Mouse (Mus musculus) bone marrow, adult 2 months (tissue): Measurements from ENCODE around the gene Sox18. TPM values are rescaled to one million over a fixed set of nuclear protein-coding genes. Genes with fewer than 3 reads are reported as not detected.

Experiments used
- H3K27ac ChIP-seq: fragments of 200-500 bp; 2 replicates; pipeline ENCODE4 v1.5.1; 2012; ENCODE audit warnings: low read depth, mild to moderate bottlenecking, control low read depth, inconsistent platforms, low read length; ENCODE audit not compliant: control insufficient read depth, poor library complexity, insufficient read depth
- H3K4me1 ChIP-seq: fragments of 200-500 bp; 2 replicates; pipeline ENCODE4 v1.6.1; 2011; ENCODE audit warnings: low read length; ENCODE audit not compliant: control insufficient read depth, insufficient read depth
- H3K4me3 ChIP-seq: fragments of 200-500 bp; replicated peaks from 2 replicates; pipeline ENCODE3; 2011; ENCODE audit warnings: mild to moderate bottlenecking, low read depth, low read length, control low read depth; ENCODE audit not compliant: control insufficient read depth
- CTCF ChIP-seq: fragments of 200-500 bp; IDR thresholded peaks from 2 replicates; pipeline ENCODE4 v1.5.1; 2011; ENCODE audit warnings: low read length, control low read depth; ENCODE audit not compliant: control insufficient read depth, insufficient read depth
- POLR2A ChIP-seq: fragments of 200-500 bp; IDR thresholded peaks from 2 replicates; pipeline ENCODE4 v1.6.1; 2011; ENCODE audit warnings: low read depth, mild to moderate bottlenecking, control low read depth, low read length, borderline replicate concordance; ENCODE audit not compliant: control insufficient read depth
- WGBS: fragments of 180-500 bp; shearing (Covaris S2); methylation state at CpG from one replicate; pipeline ENCODE4 v1.1.7; 2018; 5-methylcytosine and 5-hydroxymethylcytosine counted together
- polyA plus RNA-seq: library from polyadenylated mRNA; stranded (reverse); fragments of >200 nt; gene quantifications from 2 replicates; pipeline ENCODE4 v1.2.4, GENCODE M21; 2011; ENCODE audit warnings: low replicate concordance; ENCODE audit not compliant: missing spikeins, insufficient read depth, insufficient read length

Sox18 gene
- polyA plus RNA-seq, 1 experiment = 7.5 TPM

DNA sequence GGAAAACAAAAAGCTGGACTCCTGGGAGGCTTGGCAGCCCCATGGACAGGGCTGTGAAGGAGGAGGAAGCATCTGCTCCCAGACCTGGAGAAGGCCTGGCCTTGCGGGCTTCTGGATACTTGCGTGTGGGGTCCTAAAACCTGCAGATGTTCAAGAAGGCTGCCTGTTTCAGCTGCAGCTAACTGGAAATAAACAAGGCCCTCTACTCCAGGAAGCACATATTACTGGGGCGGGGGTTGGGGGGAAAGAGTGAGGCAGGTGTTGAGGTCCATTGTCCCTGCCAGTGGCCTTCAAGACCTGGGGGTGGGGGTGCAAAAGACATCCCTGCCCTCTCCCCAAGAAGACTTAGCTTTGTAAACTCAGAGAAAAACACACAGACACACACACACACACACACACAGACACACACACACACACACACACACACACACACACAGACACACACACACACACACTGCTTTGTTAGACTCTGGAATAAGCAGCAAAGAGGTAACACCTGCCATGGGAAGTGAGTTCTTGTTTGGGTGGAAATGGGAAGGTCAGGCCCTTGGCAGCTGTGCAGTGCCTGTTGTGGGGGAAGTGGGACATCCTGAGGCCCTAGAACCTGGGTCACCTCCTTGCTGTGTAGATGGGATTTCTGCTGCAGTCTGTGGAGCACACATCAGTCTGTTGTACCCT lies 8.7 kb downstream of the Sox18 start:
- no peak overlapping the region for H3K4me3 ChIP-seq
- 66% methylated on average over 3 of the region's 3 CpGs for whole genome bisulfite sequencing
- TF ChIP-seq CTCF (no peak), POLR2A (no peak)
- H3K27ac ChIP-seq = no peak overlapping the region
- peaks cover 3% of the 10 kb centered on the region for H3K4me1 ChIP-seq

DNA sequence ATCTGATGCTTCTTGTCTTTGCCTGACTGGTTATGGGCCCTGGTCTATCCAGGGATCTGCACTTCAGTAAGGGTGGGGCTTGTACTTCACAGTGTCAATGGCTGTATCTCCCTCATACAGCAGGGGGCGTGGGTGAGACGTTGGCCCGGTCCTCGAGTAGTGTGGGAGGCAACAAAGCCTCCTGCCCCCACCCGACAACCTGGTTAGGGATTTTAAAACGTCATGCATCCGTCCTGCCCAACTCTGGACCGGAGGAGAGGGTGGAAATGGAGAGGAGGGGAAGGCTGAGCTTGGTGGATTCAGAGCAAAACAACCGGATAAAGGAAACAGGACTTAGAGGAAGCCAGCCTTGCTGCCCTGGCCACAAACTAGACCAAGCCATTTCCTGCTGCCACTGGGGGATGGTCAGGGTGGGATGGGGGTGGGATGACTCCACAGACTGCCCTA lies 11.8 kb downstream of the Sox18 start:
- Histone ChIP-seq H3K4me3 (peak overlapping the region; percentile 53), H3K4me1 (peaks cover 3% of the 10 kb centered on the region), H3K27ac (peak overlapping the region; percentile 55)
- TF ChIP-seq CTCF = peak; percentile 92
- no peak for TF ChIP-seq POLR2A
- under 1% methylated on average over 9 of the region's 9 CpGs for WGBS

DNA sequence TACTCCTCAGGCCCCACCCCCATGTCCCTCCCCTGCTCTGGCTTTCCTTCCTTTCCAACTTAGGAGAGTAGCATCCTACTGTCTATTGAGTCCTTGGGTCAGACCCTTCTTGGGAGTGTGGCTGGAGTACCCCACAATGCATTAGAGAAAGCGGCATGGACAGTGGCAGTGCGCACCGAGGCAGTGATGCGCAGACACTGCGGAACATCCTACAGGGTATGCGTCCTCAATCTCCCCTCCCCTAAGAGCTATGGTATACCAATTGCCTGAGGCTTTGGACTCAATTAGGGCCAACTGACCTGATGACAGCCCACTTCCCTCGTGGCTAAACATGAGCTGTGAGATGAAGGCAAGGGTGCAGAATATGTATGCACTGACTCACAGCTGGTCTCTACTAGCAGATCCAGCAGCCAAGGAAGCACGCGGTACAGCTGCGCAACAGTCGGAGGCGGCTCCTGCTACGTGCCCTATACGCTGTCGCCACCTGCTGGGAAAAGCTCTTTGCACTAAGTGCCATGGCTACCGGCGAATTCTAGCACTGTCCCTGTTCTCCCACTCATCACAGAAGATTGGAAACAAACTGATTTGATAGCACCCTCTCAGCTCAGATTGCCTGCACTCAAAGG lies 12.4 kb downstream of the Sox18 start:
- Histone ChIP-seq H3K27ac (no peak overlapping the region), H3K4me3 (no peak overlapping the region), H3K4me1 (peaks cover 3% of the 10 kb centered on the region)
- TF ChIP-seq CTCF = peak; percentile 54
- TF ChIP-seq POLR2A = no peak
- 29% methylated on average over 17 of the region's 17 CpGs for WGBS

DNA sequence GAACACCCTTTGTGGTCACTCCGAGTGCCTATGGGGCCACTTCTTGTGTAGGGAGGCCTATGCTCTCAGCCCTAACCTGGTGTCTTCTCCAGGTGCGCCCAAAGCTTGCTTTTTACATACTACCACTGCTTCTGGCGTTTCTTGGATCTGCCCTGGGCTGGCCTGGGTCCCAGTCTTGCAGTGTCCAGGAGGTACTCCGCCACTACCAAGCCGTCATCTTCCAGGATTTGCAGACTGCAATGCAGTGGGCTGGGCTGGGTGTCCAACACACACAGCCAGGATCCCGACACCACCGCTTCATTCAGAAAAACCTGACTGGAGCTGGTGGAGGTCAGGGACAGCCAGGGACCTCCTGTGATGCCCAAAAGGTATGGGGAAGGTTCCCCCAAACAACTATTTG lies 12.9 kb downstream of the Sox18 start:
- TF ChIP-seq POLR2A = no peak
- TF ChIP-seq CTCF = no peak
- WGBS = 79% methylated on average over 7 of the region's 7 CpGs
- Histone ChIP-seq H3K4me3 (no peak overlapping the region), H3K27ac (no peak overlapping the region), H3K4me1 (peaks cover 3% of the 10 kb centered on the region; the same call in 1 of the 2 replicates)

DNA sequence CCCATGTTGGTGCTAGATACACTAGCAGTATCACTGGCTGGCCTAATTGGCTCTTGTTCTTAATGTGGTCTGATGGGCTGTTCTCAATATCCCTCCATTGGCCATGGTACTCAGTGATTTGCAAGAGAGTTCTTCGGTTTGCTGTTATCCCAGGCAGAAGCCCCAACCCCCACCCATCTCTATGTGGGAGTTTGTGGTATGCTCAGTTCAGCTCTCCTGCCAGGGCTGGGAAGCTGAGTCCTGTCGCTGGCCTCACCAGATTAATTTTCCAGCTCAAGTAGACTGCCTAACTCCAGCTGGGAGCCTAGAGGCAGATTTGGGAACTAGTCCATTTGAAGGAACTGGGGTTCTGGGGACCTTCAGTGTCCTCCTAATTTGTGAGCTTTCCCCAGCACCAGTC lies 14.0 kb downstream of the Sox18 start:
- peaks cover 3% of the 10 kb centered on the region; the same call in 1 of the 2 replicates for H3K4me1 ChIP-seq
- TF ChIP-seq POLR2A (no peak), CTCF (no peak)
- 78% methylated on average over 2 of the region's 2 CpGs for WGBS
- no peak overlapping the region for H3K4me3 ChIP-seq
- H3K27ac ChIP-seq = no peak overlapping the region

DNA sequence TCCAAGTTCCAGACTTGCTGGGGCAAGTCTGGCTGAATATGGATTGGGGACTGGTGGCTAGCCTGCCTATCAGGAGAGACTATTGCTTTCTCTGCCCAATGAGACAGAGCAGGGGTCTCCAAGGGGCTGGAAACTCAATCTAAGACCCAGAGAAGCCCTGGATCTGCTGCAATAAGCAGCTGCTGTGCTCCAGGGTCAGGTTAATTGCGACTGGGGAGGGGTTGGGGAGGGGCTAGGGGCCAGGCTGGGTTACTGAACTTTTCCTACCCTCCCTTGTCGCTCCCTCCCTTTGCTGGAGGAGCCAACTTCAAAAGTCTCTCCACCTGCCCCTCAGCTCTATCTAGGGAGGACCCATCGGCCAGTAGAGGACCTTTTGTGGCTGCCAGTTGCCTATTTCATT lies 14.7 kb downstream of the Sox18 start, which contains the start of gene Gm29797:
Gene Gm29797, plus strand, starts transcription at position 301 of the 400 bp plus-strand sequence.
- Histone ChIP-seq H3K27ac (no peak within 1 kb of the TSS), H3K4me1 (peaks cover 3% of the 10 kb centered on the region; the same call in 1 of the 2 replicates), H3K4me3 (no peak within 1 kb of the TSS)
- WGBS = 78% methylated on average over 3 of the region's 3 CpGs
- TF ChIP-seq POLR2A = no peak
- no peak for TF ChIP-seq CTCF

DNA sequence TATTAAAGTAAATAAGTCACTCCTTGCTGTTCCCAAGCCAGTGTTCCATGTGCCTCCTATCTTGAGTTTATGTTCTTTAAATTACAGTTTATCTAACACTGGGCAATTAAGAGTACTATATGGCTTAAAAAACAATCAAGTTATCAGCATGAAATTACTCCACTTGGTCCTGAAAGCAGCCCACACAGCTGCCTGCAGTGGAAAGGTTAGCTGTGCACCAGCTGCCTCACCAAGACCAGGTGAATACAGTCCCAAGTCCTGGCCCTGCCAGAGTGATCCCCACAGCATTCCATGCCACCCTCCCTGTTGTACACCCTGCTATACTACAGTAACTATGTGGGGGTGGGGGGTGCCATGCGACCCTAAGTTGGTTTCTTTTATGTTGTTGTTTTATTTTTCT lies 17.9 kb downstream of the Sox18 start:
- no peak overlapping the region for H3K4me3 ChIP-seq
- TF ChIP-seq POLR2A (no peak), CTCF (no peak)
- no peaks in the 10 kb centered on the region for H3K4me1 ChIP-seq
- H3K27ac ChIP-seq = no peak overlapping the region
- WGBS = 82% methylated on average over 1 of the region's 1 CpGs

DNA sequence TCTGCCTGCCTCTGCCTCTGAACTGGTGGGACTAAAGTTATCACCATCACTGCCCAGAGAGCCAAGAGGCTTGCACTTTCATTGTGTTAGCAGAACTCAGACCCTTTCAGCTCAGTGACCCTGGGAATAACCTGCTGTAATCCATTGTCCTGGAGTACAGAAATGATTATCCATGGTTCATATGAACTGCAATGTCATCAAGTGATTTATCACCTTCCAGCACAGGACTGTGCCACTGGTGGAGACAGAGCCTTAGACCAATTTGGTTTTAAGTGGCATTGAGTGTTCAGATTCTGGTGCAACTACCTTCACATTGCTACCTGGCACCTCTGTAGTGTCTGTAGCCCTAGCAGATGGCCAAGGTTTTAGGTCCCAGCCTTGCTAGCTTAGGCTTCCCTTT lies 18.4 kb downstream of the Sox18 start:
- Histone ChIP-seq H3K4me1 (no peaks in the 10 kb centered on the region), H3K27ac (no peak overlapping the region), H3K4me3 (no peak overlapping the region)
- TF ChIP-seq CTCF = no peak
- TF ChIP-seq POLR2A = no peak
